Mouse (Mus musculus) olfactory bulb, adult 2 months (tissue): Measurements from ENCODE around the gene Epb41.

ENCODE experiments used
- CTCF ChIP-seq: fragments of 200-500 bp; IDR thresholded peaks from 2 replicates; pipeline ENCODE4 v1.5.1; 2012; ENCODE audit warnings: low read depth, mild to moderate bottlenecking, low read length, moderate library complexity; ENCODE audit not compliant: insufficient read depth
- POLR2A ChIP-seq: fragments of 200-500 bp; IDR thresholded peaks from 2 replicates; pipeline ENCODE4 v1.6.1; 2012; ENCODE audit warnings: mild to moderate bottlenecking, low read depth, low read length, moderate library complexity; ENCODE audit not compliant: insufficient read depth

DNA sequence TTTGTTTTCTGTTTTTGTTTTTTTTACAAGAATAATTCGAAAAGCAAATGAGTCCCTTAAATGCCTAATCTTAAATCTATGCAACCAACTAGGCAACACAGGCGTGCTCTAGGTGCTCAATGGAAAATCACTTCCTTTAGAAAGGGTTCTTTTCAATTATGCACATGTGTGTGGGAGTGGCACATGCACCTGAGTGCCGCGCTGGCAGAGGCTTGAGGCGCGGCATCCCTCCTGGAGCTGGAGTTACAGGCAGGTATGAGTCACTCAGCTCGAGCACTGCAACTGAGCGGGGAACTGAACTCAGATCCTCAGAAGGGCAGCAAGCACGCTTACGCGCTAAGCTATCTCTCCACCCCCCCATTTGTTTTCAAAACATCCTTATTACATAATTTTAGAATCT is 127.3 kb downstream of the Epb41 start:
- TF ChIP-seq CTCF = no peak
- TF ChIP-seq POLR2A = no peak
